Mouse (Mus musculus) urinary bladder, postnatal 36 days (tissue): ENCODE measurements at regions not wholly inside any gene's neighbourhood (a gene's known extent, or its start where the extent isn't known, plus 50 kb on each side); places are given as distances from the start of the nearest gene placed in this dataset.
"Not testable (repeated sequence)": the region's sequence is repeated elsewhere in the genome, so short reads cannot be mapped to it uniquely, and the experiment has no call there.

Source experiments
- DNase-seq, 2 experiments: peaks; one replicate each; pipeline ENCODE4 v3.0.0; 2022; ENCODE audit warnings: low spot score in 2 of 2, mixed read lengths in 1 of 2

DNA sequence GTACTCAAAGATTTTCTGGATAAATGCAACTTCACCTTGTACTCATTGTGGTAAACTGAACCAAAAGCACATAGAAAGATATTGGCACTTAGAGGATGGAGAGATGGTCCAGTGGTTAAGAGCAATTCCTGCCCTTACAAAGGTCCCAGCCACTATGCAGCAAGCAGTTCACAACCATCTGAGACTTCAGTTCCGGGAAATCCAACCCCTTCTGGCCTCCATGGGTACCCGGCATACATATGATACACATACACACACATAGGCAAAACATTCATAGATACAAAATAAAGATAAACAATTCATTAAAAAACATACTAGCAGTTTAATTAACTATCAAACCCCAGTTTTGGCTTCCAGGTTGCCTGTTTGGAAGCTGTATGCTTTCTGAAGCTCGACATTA, 189.5 kb upstream of the Tmem45b start:
- no peak for DNase-seq

DNA sequence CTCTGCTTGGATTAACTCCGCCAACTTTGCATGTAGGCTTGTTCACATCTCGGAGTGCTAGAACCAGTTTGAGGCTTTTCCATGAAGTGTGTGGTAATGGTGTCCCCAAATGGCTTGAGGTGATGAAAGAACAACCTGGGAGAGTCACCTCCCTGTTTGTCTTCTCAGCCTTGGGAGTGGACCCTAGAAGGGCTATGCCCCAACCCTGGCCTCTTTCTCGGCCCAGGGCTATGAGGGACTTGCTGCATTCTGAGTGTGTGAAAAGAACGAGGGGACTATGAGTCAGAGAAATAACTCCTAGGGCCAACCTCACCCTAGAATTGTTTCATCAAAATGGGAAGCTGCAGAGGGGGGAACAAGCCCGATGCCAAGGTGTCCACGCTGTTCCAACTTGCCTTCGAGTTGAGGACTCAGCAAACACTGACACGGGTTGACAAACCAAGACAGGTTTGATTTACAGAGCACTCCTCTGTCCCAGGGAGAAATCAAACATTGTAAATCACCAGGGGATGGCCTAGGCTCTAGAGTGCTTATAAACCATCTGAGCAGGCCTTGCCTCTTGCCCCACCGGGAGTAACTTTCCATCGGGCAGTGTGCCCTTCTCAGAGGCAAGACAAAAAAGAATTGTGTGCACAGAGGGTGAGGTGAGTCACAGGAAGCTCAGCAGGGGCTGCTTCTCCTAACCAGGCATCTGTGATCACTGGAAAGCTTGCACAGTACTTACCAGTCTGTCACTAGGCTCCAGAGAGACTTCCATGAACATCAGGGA, 186.3 kb upstream of the Tmem45b start:
- peak; percentile 34 to 41 for DNase-seq

DNA sequence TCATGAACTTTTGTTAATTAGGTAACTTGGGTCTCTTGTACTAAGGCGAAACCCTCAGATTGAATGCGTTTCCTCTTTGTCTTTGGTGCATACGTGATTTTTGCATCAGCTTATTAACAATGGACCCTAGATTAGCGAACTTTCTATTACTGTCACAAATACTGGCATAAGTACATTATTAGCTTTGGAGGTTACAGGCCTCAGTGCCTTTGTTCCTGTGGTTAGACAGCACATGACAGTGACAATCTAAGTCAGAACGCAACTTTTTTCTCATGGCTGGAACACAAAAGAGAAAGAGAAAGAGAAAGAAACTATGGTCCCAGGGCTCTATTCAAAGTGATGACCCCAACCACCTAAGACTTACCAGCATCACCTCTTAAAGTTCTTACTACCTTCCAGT, 184.8 kb upstream of the Tmem45b start:
- no peak for DNase-seq

DNA sequence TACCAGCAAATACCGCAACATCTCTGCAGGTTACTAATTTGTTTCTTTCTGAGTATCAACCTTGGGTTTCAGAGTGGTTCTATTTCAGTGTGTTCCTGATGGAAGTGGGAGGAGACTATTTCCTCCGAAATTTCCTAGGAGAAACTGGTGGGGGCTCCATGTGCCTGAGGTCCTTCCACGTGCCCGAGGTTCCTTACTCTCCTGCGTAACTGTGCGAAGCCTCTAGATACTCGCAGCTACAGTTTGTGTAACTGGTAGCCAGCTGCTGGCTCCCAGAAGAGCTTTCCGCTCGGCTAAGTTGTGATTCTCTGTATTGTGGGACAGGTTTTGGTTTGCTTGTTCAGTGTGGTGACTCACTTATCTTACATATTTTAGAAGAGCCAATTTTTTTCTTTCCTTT, 184.3 kb upstream of the Tmem45b start:
- DNase-seq = no peak

DNA sequence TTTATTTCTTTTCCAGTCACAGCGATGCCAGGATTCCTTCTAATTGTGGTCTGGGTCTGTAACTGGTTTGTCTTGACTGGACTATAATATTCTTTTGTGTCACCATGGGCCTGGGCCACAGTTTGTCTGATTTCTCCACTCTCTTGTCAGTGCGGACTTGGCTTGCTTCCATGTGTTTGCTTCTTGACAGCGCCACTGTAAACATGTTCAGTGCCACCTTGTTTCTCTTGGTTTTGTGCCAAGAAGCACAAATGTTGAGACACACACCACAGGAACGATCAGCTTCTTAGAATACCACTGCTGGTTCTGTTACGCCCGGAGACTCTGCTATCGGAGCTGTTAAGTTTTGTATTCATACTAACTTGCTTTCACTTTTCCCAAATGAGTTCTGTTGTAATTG, 180.9 kb upstream of the Tmem45b start:
- peak; percentile 42 to 44 for DNase-seq

DNA sequence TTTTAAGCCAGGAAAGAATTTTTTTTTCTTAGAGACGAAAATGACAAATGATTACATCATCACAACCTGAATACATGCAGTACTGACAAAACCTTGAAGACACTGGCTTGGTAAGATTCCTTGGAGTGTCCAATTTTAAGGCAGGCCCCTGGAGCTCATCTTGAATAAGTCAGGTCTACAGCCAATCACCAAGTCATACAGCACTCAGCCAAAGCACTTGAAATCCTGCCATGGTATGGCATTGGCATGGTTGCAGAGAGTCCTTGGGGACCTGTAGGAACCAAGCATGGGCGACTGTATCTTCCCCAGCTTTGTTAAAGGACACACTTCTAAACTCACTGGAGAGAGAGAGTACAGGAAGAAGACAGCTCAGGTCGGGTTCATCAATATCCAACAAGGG, 179.8 kb upstream of the Tmem45b start:
- DNase-seq = no peak

DNA sequence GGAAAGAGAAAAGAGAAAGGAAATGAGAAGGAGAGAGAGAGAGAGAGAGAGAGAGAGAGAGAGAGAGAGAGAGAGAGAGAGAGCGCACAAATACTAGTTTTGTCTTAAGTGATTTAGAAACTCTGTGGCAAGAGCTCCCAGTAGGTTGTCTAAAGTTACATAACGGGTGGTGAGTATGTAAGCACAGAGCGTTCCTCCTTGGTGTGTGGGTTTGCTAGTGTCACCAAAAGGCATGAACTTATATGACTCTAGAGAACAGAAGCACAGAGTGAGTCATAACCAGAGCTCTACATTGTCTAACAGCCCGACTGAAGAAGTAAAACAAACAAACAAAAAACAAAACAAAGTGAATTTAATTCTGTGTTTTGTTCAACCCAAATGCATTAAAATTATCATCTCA, 177.9 kb upstream of the Tmem45b start:
- no peak for DNase-seq

DNA sequence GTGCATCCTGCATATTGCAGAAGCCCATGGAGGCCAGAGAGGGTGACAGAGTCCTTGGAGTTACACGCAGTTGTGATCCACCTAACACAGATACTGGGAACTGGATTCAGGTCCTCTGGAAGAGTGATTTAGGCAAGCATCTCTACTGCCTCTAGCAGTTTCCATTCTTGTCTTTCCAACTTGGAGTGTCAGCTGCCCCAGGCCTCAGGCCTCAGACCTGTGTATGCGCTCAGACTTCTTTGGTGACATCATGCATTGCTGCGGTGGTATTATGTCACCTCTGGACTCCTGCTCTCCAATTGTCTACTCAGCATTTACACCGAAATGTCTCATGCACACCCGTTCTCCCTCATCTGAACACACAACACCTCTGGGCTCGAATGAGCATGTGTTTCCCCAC, 164.0 kb upstream of the Tmem45b start:
- DNase-seq = no peak

DNA sequence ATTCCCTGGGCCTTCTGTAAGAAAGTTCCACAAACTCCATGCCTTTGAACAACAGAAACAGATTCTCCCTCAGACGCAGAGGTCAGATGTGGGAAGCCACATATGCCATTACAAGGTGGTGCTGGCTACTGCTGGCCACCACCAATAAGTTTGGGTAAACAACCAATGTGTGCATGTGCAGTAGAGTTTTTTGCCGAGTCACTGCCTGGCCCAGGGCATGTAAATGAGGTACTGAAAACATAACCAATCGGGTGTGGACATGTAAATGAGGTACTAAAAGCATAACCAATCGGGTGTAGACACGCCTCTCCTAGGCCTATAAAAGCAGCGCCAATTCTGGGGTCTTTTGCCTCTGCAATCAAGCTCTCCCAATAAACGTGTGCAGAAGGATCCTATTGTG, 157.3 kb upstream of the Tmem45b start:
- DNase-seq = not testable (repeated sequence)

DNA sequence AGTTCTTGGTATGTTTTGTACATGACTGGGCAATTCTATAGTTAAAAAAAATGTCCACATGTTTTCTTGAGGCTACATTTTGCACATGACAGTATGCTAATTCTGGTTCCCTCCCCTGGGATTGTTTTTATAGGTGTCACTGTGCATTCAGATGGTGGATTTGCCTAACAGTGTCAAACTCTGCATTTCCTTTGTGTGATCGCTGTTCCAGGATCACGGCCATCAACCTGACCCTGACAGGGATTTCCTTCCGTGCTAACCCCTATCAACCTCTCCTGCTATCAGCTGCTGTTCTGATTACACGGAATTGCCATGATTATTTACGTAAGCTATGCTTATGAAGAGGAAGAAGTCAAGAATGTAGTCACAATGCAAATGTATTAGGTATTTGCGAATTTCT, 155.1 kb upstream of the Tmem45b start:
- DNase-seq = no peak

DNA sequence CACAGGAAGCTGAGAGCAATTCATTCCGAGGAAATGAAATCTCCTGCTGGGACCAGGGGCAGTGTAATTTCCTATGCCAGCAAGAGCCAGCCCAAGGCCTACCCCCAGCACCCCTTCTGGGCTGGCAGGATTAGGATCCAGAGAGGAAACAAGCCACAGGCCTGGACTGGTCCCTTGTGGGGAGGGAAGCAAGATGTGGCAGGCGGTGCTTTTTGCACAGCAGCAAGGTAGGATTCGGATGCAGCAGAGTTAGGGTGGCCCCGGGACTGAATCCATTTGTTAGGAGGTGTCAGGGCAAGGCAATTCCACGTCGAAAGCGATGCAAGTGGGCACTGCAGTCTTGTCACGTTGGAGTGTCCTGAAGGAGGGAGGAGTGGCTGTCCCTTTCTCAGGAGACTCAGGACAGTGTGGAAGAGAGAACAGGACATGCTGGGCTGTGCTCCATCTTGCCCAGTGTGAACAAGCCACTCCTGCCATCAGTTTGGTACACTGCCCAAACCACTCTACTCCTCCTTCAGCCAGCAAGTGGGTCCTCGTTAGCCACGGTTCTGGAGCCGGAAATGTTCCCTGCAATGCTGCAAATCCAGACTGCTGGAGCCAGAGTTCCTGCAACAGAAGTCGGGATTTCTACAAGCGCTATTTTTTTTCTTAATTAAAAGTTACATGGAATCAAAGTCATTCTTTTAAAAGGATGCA, 150.1 kb upstream of the Tmem45b start:
- DNase-seq = no peak

DNA sequence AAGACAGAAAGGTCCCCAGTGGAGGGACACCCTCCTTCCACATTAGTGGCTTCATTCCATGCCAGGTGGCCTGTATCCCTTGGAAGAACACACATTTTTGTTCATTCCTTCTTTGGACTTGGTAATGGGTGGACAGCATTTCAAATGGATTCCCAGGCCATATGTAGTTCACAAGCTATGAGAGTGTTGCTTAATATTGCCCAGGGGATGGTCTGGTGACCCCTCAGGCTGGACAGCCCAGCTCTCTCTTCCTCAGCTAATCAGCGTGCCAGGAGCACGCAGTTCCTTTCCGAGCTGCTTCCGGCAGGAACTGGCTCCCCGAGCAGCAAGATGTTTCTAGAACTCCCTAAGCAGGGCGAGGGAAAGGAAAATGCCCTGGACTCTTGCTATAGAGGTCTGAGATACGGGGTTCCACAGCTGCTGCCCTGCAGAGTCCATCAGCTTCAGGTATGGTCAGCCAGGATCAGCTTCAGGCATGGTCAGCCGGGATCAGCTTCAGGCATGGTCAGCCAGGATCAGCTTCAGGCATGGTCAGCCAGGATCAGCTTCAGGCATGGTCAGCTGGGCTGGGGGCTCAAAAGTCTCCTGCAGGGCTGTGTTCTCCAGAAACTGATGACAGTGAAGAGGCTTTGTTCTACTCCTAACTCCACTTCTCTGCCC, 146.9 kb upstream of the Tmem45b start:
- DNase-seq = no peak

DNA sequence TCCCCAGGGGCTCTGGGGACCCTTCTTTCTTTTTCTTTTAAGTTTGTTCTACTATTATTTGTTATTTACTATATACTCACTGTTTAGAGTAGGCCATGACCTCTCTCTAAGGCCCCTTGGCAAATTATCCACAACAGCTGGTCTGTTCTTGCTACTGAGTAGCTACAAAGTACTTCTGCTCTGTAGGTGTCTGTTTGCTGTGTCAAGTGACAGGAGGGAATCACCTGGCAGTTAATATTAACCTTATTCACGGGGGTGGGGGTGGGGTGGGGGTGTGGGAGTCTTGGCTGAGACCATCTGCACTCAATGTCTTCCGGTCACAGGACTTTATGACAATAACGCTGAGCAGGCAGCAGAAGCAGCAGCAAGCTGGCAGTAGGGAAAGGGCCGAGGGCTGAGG, 146.4 kb upstream of the Tmem45b start:
- DNase-seq = no peak

DNA sequence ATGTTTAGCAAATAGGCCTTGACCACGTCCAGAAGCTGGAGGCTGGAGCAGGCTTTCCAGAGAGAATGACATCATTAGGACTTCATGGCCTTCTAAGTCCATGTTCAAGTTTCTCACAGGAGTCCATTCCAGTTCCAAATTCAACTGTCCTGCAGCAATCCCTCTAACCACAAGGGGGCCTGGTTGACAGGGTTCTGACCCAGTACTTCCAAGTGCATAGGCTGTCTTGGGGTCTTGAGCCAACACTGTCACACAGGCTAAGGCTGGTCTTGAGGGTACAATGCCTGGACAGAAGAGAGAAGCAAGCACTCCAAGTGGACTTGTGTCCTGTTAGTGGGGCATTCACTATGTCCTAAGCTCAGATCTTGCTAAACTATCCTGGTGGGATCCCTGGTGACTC, 145.9 kb upstream of the Tmem45b start:
- peak in 1 of 2 experiments; percentile 7 for DNase-seq

DNA sequence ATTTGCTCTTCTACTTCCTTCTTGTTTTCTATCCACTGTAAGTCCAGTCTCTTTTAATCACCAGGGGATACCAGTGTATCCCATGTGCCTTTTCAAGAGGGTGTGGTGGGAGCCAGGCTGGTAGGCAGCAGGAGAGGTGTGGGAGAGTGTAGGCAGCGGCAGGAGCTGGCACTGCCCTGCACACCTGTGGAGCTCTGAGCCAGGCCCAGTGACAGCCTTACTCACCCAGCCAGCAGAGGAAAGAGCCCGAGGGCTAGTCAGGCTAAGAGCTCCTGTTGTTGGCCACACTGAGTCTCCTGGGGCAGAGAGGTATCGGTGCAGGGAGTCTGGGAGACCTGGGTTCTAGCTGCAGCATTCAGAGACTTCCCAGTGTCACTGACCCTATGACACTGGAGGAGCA, 145.5 kb upstream of the Tmem45b start:
- no peak for DNase-seq

DNA sequence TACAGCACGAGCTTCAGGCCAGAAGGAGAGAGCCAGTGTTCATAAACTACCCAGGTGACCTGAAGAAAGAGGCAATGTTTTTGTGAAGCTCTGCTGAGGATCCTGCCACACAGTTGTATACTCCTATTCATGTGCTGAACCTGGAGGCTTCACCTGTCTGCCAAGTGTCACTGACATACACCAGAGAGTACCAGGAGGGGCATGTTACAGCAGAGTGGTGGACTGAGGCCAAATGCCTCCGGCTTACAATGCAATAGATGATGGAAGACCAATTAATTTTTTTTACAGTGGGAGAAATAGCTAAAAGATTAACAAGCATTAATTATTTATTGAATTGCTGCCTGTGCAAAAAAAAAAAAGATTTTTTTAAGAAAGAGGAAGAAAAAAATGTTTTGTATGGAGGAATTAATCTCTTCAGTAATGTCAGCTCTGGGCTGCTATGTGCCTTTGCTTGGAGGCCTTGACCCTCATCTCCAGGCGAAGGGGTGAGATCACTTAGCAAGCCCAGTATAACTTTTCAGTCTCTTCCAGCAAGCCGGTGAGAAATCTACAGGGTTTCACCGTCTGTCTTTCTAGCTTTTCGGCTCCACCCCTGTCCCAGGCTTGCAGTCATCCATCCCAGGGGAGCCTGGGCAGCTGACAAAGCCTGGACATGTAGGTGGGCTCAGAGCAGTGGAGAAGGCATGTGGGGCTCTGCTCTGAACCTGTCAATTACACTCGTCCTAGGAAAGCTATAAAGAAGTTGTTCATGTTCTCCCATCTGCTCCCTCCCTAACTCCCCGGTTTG, 144.0 kb upstream of the Tmem45b start:
- DNase-seq = no peak

DNA sequence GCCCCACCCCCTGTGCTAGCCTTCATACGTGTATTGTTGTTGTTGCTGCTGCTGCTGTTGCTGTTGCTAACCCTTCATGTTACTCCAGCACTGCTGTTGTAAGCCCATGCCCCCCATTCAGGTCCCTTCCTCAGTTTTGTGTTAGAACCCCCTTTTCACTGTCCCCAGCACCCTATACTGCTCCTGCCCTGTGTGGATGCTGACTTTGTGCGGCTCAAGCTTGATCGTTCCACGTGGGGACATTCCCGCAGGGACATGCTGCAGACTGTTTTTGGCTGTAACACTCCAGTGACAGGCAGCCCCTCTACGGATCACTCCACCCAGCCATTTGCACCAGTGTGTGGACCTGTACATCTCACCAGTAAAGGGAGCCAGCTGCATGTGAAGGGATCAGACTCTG, 142.7 kb upstream of the Tmem45b start:
- no peak for DNase-seq

DNA sequence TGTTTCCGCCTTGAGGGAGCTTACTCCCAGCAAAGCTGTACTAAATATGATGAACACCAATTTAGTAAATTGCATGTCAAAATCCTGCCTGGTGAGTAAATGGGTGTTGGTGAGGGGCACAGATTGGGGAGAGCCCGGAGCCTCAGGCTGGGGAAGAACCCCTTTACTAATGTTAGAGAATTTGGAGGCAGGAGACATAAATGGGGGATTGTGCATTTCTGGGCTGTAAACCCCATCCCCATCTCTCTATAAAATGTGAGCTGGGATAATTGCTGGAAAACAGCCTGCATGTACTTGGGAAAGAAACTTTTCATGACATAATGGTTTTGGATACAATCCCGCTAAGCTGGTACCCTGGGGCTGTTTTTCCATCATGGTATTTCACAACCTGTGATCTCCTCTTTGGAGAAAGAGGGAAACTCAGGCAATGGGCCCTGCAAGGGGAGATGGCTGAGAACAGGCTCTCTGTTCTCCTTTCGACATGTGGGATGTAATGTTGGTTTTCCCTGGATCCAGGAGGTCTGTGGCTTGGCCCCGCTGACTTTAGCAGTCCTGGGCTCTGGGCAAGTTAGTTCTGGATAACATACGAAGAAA, 140.3 kb upstream of the Tmem45b start:
- DNase-seq = no peak

DNA sequence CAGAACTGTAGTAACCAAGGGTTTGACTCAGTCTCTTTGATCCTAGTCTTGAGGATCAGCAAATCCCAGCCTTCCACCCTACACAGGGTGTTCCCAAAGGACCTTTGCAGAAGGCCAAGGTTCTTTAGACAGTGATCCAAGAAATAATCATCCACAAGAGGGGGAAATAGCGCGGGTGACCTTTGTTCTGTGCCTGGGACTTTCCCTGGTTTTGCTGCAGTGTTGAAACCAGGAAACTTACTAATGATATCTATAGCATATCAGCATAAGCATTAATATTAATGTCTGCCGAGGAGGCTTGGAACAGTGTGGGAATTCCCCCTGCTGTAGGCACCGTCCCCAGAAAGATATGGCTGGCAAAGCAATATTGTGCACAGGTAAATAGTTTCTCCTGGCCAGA, 138.4 kb upstream of the Tmem45b start:
- DNase-seq = no peak

DNA sequence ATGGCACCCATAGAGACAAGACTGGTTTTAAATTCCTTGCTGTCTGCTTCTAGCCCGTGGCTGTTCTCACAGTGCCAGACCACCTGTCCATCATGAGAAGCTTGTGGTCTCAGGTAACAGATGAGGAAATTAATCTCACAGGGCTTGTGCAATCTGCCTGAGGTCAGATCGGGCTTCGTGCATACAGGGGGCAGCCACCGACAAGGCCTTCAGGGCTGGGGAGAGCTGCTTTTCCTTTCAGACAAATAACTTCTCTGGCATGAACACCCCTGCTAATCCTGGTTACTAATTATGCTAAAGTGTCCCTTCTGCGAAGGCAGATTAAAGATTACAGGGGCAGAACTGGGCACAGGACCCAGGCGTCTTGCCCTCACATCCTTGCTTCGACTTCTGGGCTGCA, 130.8 kb upstream of the Tmem45b start:
- no peak for DNase-seq

DNA sequence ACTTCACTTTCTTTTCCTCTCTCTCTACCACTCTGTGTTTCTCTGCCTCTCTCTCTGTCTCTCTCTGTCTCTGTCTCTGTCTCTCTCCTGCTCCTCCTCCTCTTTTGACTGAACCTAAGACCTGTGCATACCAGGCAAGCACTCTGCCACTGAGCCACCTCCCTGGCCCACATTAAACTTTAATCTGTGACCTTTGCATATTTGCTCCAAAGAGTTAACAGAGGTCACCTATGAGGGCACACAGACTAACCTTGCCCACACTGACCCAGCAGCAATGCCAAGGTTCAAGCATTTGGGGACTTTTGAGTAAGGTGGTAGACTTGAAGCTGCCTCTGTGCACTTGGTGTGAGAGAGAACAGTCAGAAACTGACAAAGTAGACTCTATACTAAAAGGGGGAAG, 123.4 kb upstream of the Tmem45b start:
- no peak for DNase-seq

DNA sequence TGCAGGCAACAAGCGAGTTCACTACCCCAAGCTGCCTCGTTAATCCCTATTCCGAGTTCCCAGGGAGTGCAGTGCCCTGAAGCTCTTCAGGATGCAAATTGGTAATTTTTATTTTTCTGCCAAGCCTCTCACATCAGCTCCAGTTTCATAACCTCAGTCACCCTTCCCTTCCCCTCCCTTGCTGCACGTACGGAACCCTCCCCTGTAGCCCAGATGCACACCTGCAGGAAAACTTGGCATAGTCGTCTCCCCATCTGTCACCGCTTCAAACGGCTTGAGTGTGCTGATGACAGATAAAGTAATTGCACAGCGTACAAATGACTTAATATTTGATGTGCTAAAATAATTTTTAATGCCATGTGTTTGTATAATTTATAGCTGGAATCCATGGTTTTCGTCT, 119.7 kb upstream of the Tmem45b start:
- DNase-seq = no peak
